Mouse (Mus musculus) stomach, embryonic 15.5 days (tissue): ENCODE data around the gene Srp54b. TPM values are rescaled to one million over a fixed set of nuclear protein-coding genes. Genes with fewer than 3 reads are reported as not detected.
A peak's percentile ranks its signal among the peaks of the same experiment; 100 is the strongest.
"Not testable (repeated sequence)": the region's sequence is repeated elsewhere in the genome, so short reads cannot be mapped to it uniquely, and the experiment has no call there.

ENCODE experiments used
- ATAC-seq: fragments of 200-750 bp; cut with Nextera tagmentation; 2 replicates; pipeline ENCODE4 v1.8.0; 2017; ENCODE audit warnings: low read depth, moderate number of reproducible peaks, moderate TSS enrichment; ENCODE audit not compliant: insufficient read depth, low FRiP score
- H3K27ac ChIP-seq: fragments of 300-500 bp; sonication (generic); 2 replicates; pipeline ENCODE4 v1.5.1; 2015; ENCODE audit warnings: mild to moderate bottlenecking, inconsistent platforms
- H3K27me3 ChIP-seq: fragments of 300-500 bp; sonication (generic); replicated peaks from 2 replicates; pipeline ENCODE4 v1.6.1; 2015; ENCODE audit warnings: inconsistent platforms
- H3K36me3 ChIP-seq: fragments of 300-500 bp; sonication (generic); 2 replicates; pipeline ENCODE4 v1.6.1; 2015; ENCODE audit warnings: inconsistent platforms
- H3K4me1 ChIP-seq: fragments of 300-500 bp; sonication (generic); 2 replicates; pipeline ENCODE4 v1.6.1; 2015; ENCODE audit warnings: inconsistent platforms
- H3K4me2 ChIP-seq: fragments of 300-500 bp; sonication (generic); 2 replicates; pipeline ENCODE4 v1.6.1; 2015; ENCODE audit warnings: mild to moderate bottlenecking, inconsistent platforms
- H3K4me3 ChIP-seq: fragments of 300-500 bp; sonication (generic); replicated peaks from 2 replicates; pipeline ENCODE4 v1.5.1; 2015; ENCODE audit warnings: inconsistent platforms
- H3K9ac ChIP-seq: fragments of 300-500 bp; sonication (generic); 2 replicates; pipeline ENCODE4 v1.6.1; 2015; ENCODE audit warnings: inconsistent platforms
- H3K9me3 ChIP-seq: fragments of 300-500 bp; sonication (generic); 2 replicates; pipeline ENCODE4 v1.6.1; 2016; ENCODE audit warnings: inconsistent platforms
- WGBS: fragments of 180-500 bp; shearing (Covaris S2); methylation state at CpG from one replicate; pipeline ENCODE4 v1.1.7; 2015; 5-methylcytosine and 5-hydroxymethylcytosine counted together
- polyA plus RNA-seq: library from polyadenylated mRNA; unstranded; fragments of >200 nt; fragmentation: Nextera tagmentation; extraction: Ambion mirVana; gene quantifications from 2 replicates; pipeline ENCODE4 v1.2.1, GENCODE M21; 2015

Srp54b gene
- polyA plus RNA-seq, 1 experiment from 2014 or later = 62.7 TPM

DNA sequence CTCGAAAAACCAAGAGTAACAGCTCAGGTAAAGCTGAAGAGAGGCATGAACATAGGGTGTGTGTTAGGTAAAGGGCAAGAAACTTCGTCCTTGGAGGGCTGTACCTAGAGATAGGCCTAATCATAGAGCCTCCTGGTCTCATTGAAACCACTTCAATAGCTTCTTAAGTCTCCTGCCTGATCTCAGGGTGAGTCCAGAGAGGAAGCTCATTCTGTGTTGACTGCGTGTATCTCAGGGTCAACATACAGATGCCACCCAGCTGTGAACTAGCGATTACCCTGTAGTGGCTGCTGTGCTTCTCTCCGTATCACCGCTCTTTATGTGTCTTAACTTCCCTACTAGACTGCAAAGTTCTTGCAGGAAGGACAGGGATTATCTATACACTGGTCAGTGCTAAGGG lies 58.0 kb downstream of the Srp54b start:
- H3K4me3 ChIP-seq, H3K4me2 ChIP-seq, H3K9me3 ChIP-seq, H3K4me1 ChIP-seq, H3K36me3 ChIP-seq, H3K27ac ChIP-seq, H3K27me3 ChIP-seq, ATAC-seq, H3K9ac ChIP-seq: not testable (repeated sequence)
- no CpG with 5 or more reads among the region's 6 CpGs for WGBS

DNA sequence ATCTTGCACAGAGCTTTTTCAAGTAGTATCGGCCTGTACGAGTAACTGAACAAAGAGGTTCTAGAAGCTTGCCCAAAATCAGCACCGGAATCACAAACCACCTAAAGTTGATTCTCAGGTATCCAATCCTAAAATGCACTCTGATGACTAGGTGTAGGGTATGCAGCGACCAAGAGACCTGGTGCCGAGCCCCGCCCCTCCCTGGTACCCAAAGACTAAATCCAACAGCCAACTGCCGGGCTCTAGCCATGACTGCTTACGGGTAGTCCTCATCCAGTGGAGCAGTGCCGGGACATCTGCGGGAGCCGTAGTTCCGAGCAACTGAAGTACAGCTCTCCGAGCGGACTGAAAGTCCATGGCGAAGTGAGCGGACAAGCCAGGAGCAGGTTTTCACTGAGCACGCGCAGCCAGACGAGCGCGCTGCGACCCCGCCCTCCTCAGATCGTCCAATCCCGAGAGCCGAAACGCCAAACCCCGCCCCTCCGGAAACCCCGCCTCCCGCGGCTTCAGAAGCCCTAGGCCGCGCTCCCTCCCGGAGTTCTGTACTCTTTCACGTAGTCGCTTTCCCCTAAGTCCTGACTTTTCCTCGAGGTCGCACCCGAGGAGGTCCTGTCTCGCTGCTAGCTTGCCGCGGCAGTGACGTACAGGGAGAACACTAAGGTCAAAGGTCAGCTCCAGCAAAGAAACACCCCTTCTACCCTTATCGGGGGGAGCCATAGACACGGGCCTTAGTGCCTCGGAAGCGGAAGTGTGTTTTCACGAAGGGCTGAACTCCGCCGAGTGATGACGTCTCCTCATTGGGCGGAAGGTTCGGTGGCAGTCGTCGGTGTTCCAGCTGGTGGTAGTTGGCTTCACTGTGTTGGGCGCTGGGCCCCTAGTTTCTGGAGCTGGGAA lies 75.0 kb downstream of the Srp54b start, which contains the start of gene Srp54c:
Srp54c (plus strand) TSS at position 543 of the 894 bp plus-strand sequence.
- no CpG with 5 or more reads among the region's 57 CpGs for WGBS
- H3K4me1 ChIP-seq, H3K9ac ChIP-seq, H3K4me2 ChIP-seq, H3K9me3 ChIP-seq, H3K36me3 ChIP-seq, H3K27me3 ChIP-seq, H3K27ac ChIP-seq: not testable (repeated sequence)
- peak; percentile 98 for ATAC-seq
- peak within 1 kb of the TSS; percentile 39 for H3K4me3 ChIP-seq

DNA sequence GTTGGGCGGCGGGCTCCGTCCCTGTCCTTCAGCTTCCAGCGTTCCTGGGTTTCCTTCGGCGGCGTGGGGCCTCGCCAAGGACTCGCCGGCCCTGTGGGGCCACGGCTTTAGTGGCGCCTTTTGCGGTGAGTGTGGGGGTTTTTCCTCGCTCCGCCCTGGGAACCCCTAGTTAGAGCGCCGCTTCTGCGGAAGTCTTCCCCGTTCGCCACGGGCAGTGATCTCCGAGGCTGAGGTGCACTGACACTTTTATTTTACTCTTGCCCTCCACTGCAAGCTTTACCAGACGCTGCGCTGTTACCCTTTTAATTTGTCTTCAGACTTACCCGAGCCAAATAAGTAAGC lies 75.6 kb downstream of the Srp54b start:
- not testable (repeated sequence) for H3K4me2 ChIP-seq
- peak overlapping the region; percentile 39 for H3K4me3 ChIP-seq
- WGBS = under 1% methylated on average over 14 of the region's 25 CpGs

More for the DNA sequence above, 75.6 kb downstream of the Srp54b start:
- ATAC-seq = peak; percentile 51
- H3K36me3 ChIP-seq, H3K9ac ChIP-seq, H3K27me3 ChIP-seq, H3K4me1 ChIP-seq, H3K9me3 ChIP-seq, H3K27ac ChIP-seq: not testable (repeated sequence)

Other genes starting within 250 kb of the Srp54b start
- not detected in 2 replicates for gene Gm20403, start 168.6 kb upstream of the Srp54b start, polyA plus RNA-seq
- gene Baz1a, start 140.8 kb upstream of the Srp54b start, polyA plus RNA-seq = 21.5 and 23.4 TPM in 2 replicates
- 32.2 and 33.3 TPM in 2 replicates for gene 2700097O09Rik, start 75.0 kb upstream of the Srp54b start, polyA plus RNA-seq
- gene Srp54a, start 74.8 kb upstream of the Srp54b start, polyA plus RNA-seq = 168 and 186 TPM in 2 replicates
- gene Fam177a, start 30.6 kb upstream of the Srp54b start, polyA plus RNA-seq = 23.6 and 28.4 TPM in 2 replicates
- 3.1 TPM in 1 of 2 replicates, not detected in the other for gene 1700047I17Rik2, start 44.5 kb downstream of the Srp54b start, polyA plus RNA-seq
- 73.1 and 83.6 TPM in 2 replicates for gene Srp54c, start 75.1 kb downstream of the Srp54b start, polyA plus RNA-seq
- 22.2 and 23.1 TPM in 2 replicates for gene 1110008L16Rik, start 144.5 kb downstream of the Srp54b start, polyA plus RNA-seq
- gene Ppp2r3c, start 147.9 kb downstream of the Srp54b start, polyA plus RNA-seq = 9.5 and 11.6 TPM in 2 replicates
- 392 and 406 TPM in 2 replicates for gene Psma6, start 229.1 kb downstream of the Srp54b start, polyA plus RNA-seq